Mouse (Mus musculus) right cerebral cortex, postnatal 4 days (tissue): ENCODE measurements around the gene Kdm5b.

Experiments used
- DNase-seq: peaks from one replicate; pipeline ENCODE4 v3.0.0-alpha.2; 2022

Gene Kdm5b

DNA sequence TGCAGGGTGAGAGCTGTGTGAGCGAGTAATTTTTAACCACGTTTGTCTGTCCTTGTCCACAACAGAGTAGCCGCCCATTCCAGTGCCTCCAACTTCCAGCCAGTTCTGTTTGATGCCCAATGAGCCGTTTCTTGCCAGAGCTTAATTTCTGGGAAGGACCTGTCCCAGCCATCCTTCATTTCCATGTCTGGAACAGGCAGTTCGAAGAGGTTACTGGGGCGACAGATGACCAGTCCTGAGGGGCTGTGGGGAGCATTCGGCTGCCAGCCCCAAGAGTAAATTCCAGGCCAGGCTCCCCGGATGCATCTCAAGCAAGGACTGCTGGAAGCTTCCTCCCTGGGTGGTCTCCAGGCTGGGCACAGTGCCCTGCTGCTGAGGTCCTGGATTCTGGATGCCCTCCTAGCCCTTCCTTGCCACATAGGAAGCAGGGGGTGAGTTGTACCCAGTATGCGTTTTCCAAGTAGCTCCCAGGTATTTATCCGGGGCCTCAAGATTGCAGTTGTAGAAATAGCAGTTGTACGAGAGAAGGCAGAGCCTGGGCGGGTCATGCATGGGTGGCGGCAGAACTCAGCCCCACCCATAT lies 91.4 kb downstream of the Kdm5b start:
- DNase-seq, result peak; percentile 51

DNA sequence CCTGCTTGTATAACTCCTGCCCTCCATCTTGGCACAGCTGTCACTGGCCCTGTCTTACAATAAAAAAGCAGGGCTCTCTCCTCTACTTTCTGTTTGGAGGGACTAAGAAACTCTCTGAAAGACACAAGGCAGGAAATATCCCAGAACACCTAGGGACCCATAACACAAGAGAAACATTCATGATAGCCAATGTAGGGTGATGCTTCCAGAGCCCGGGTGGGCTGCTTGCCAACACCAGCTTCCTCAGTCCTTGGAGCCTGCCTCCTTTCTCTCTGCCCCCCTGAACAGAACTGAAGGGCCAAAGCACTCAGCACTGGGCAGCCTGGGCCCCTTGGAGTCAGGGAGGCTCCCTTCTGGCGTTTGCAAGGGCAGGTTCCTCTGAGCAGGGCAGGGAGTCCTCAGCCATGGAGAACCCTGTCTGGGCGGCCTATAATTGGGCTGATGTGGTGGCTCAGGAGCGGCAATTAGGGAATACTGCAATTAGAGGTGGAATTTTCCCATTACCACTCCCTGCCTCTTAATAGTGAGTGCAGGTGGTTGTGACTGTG lies 92.0 kb downstream of the Kdm5b start:
- DNase-seq, result peak; percentile 38

DNA sequence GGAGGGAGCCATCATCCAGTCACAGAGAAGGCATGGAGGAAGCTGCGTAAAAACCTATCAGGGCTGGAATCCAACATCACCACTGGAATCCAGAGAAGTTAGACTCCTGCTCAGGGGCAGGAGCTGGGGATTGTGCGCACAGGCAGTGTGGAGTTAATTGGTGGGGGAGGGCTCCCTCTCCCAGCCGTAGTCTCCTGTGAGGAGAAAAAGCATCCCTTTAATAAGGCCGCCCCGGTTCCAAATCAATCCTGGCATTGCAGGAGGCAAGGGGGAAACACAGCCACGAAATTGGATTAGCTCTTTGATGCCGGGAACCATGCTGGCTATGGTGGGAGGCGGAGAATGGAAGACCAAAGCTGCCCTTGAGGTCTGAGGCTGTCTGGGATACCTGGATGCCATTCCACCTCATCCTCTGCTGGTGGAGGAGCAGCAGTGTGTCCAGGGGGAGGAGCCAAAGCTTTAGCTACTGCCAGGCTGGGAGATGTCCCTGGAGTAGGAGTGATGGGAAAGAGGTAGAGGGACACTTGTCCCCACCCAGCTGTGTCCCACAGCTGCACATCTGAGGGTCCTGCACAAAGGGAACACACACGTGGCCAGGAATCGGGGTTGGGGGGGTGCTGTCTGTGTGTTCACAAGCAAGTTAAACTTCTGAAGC lies 93.8 kb downstream of the Kdm5b start:
- no peak for DNase-seq

DNA sequence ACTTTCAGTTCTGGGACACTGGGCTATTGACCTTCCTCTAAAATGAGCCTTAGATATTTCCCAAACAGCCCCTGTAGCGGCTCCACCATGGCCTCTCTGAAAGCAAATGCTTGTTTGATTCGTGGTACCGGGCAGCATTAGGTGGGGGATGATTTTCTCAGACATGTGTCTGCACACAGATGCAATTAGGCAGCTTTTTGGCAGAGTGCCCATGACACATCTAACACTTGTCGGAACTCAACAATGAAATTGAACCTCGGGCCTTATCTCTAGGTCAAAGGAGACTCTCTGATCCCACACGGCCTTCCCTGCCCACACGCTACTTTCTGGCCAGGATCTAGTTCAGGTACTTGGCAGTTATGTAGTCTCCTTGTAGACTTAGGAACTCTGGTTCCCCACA lies 98.9 kb downstream of the Kdm5b start:
- no peak for DNase-seq

DNA sequence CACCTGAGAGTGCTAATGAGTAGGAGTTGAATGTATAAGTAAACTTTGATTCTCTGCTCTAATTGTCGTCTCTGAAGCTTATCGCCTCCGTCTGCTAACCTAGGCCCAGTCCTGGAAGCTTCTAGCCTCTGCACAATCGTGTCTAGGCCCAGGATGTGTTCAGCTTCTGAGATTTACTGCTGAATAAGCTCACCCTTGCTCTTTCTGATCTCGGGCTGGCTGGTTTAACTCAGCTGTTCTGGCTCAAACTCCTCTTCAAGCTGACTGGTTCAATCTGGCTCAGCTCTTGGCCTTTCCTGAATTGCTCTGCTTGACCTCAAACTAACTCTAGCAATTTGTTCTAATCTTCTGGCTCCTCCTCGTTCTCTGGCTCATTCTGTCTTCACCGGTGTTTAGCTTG lies 100.2 kb downstream of the Kdm5b start:
- DNase-seq, result no peak

DNA sequence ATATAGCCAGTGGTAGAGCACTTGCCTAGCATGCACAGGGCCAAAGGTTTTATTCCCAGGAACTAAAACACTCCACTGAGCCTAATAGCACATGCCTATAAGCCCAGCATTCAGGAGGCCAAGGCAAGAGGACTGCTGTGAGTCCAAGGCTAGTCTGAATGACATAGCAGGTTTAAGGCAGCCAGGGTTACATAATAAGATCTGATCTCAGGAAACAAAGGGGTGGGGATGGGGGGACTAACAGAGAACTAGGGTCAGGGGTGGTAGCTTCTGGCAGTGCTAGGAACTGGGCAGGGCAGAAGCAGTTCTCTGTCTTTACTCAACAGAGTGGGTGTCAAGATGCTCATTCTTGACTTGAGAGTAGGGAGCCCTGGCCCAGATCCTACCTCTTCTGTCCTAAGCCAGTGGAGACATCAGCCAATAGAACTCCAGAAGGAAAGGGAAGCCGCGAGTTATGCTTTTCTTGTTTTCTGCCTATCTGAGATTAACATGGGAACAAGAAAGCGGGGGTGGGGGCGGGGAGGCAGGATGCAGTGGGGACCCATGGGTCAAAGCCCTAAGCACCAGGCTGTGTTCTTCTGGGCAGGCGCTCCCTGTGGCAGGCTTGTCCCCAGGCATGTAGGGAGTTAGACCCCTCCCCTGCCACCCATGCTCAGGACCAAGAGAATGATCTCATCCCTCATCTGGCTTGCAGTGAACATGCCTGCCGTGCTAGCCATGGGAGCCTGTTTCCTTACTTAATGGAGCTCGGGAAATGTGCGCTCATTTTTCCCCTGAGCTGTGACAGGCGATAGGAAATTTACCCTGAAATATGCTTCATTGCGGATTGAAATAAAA lies 111.5 kb downstream of the Kdm5b start:
- DNase-seq, result no peak

DNA sequence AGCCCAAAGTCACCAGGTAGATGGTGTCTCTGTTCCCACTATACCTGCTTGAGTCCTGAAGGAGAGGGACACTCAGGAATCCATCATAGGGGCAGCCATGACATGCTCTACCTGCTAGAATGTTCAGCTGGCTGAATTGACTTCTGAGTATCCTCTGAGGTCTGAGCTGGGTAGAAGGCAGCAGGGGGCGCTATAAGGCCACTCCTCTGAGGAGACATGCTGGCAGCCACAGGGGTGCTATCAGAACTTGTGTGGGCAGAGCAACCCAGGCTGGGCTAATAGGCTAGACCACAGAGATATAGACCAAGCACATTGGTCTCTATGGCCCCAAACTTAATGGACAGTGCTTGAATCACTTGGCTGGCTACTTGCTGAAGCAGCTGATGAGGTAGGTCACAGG lies 114.3 kb downstream of the Kdm5b start:
- DNase-seq, result no peak

DNA sequence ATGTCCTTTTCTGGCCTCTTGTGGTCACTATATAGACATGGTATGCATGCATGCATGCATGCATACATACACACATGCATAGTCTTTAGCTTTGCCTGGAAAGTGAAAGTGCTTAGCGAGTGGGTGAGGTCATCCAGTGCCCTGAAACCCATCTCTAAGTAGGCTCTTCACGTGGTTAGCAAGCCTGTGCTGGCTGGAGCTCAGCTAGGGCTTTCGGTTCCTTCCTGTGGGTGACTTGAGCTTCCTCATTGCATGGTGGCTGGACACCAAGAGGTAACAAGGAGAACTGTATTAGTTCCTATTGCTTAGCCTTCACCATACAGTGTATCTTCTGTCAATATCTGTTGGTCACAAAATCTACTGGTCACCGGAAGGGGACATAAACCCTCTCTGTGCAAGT lies 119.5 kb downstream of the Kdm5b start:
- DNase-seq, result no peak

DNA sequence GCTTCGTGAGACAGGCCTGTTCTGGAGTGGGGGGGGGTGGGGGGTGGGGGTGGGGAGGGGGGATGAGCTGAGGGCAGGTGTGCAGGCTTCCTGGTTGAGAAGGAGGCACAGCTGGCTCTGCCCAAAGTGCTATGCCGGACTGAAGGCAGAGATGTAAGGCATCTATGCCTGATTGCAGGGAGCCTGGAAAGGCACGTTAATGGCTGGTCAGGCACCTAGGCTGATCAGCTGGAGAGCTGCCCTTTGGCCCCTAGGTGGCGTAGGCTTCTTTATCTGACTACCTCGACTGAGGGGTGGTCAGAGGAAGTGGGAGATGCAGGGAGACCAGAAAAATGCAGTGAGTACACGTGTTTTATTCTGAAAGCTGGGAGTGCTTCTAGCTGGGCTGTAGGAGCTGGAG lies 120.6 kb downstream of the Kdm5b start:
- DNase-seq, result no peak

DNA sequence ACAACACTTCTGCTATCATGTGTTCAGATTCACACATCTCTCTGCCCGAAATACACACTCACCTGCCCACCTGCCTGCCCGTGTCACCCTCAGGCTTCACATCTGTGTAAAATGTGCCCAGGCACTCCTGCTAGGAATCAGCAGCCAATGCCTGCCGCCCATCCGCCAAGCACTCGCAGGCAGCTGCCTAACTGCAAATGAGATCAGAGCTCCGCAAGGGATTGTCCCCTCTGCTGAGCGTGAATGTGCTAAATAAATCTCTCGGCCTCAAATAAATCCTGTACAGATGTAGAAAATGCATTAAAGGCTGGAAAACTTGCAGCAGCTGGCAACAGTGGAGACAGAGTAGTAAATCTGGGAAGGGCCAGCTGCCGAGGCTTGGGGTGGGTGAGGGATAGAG lies 122.5 kb downstream of the Kdm5b start:
- DNase-seq, result no peak
